Mouse (Mus musculus) layer of hippocampus, postnatal 10 days (tissue): ENCODE data around the gene Evi5l. TPM values are rescaled to one million over a fixed set of nuclear protein-coding genes. Genes with fewer than 3 reads are reported as not detected.

ENCODE experiments used
- DNase-seq, 2 experiments: peaks; one replicate each; pipeline ENCODE4 v3.0.0; 2021; ENCODE audit warnings: low spot score in 2 of 2
- total RNA-seq, 2 experiments: library from RNA; stranded (reverse); gene quantifications; 2 replicates each; pipeline ENCODE4 v1.2.3; 2021

The Evi5l gene
- total RNA-seq, 2 experiments from 2014 or later, result 137 TPM

- DNase-seq, result no peak
Observed at GRCm38 (mm10) chr8:4201321-4201720, 35.0 kb downstream of the Evi5l start.

GRCm38 (mm10) chr8:4205246-4206123 is 39.1 kb downstream of the Evi5l start:
- no peak for DNase-seq

- DNase-seq, result no peak
Observed at GRCm38 (mm10) chr8:4206182-4207015, 40.0 kb downstream of the Evi5l start.

GRCm38 (mm10) chr8:4207016-4207350 is 40.6 kb downstream of the Evi5l start:
- DNase-seq, result peak in 1 of 2 experiments; percentile 19

GRCm38 (mm10) chr8:4211097-4211496 is 44.7 kb downstream of the Evi5l start:
- DNase-seq, result peak in 1 of 2 experiments; percentile 16

- no peak for DNase-seq
Observed at GRCm38 (mm10) chr8:4212809-4213209, 46.4 kb downstream of the Evi5l start.

GRCm38 (mm10) chr8:4213210-4214005 is 47.0 kb downstream of the Evi5l start:
- DNase-seq, result peak; percentile 46 to 67

- DNase-seq, result no peak
Observed at GRCm38 (mm10) chr8:4214006-4214980, 47.9 kb downstream of the Evi5l start.

- no peak for DNase-seq
Observed at GRCm38 (mm10) chr8:4216296-4216695, 49.9 kb downstream of the Evi5l start.

- peak; percentile 75 to 81 for DNase-seq
Observed at GRCm38 (mm10) chr8:4216791-4217621, 50.6 kb downstream of the Evi5l start, which contains the start of gene Prr36. TSS of gene Prr36 (minus strand) at chr8:4217459.

GRCm38 (mm10) chr8:4219617-4220016 is 53.2 kb downstream of the Evi5l start:
- DNase-seq, result no peak

- no peak for DNase-seq
Observed at GRCm38 (mm10) chr8:4222059-4222458, 55.7 kb downstream of the Evi5l start.

- no peak for DNase-seq
Observed at GRCm38 (mm10) chr8:4226323-4226722, 60.0 kb downstream of the Evi5l start.

GRCm38 (mm10) chr8:4226739-4227347 is 60.5 kb downstream of the Evi5l start, which contains the start of gene Lrrc8e:
TSS of gene Lrrc8e (plus strand) at chr8:4226827.
- DNase-seq, result no peak

- DNase-seq, result no peak
Observed at GRCm38 (mm10) chr8:4227919-4228318, 61.6 kb downstream of the Evi5l start.

- DNase-seq, result no peak
Observed at GRCm38 (mm10) chr8:4229784-4230183, 63.4 kb downstream of the Evi5l start.

GRCm38 (mm10) chr8:4230612-4231351 is 64.4 kb downstream of the Evi5l start:
- DNase-seq, result no peak
